Mouse (Mus musculus) fibroblast of lung, adult 2 months (primary cell): Measurements from ENCODE around the gene Zfp30.

Source experiments
- DNase-seq: peaks from one replicate; pipeline ENCODE4 v3.0.0-alpha.2; 2011; ENCODE audit warnings: low read depth

The Zfp30 gene

GRCm38 (mm10) chr7:29836816-29837215 is 53.0 kb downstream of the Zfp30 start:
- no peak for DNase-seq

DNA sequence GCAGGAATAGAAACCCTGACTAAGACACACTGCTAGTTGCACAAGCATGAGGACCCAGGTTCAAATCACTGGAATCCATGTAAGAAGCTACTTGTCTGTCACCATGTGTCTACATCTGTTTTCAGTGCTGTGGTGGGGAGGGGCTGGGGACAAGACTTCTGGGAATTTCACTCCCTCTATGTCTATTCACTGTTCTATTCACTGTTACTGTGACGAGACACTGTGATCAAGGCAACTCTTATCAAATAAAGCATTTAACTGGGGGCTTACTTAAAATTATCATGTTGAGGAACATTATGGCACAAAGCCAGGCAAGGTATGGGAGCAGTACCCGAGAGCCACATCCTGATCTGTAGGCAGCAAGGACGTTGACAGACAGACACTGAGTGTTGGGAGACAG is 55.5 kb downstream of the Zfp30 start:
- DNase-seq = no peak

DNA sequence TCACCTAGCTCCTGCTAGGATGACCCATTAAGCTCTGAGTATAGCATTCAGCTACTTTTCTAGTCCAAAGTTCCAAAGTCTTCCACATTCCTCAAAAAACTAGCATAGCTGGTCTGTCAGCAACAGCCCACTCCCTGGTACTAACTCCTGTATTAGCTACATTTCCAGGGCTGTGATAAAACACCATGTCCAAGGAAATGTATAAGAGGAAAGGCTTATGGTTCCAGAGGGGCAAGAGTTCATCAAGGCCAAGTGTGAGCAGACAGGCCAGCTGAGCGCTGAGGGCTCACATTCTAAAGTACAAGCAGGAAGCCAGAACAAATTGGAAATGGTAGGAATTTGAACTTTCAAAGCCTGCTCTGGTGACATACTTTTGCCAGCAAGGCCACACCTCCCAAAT is 58.3 kb downstream of the Zfp30 start:
- DNase-seq = no peak
